Mouse (Mus musculus) myocyte (in vitro differentiated cells): Measurements from ENCODE around the gene Auts2.

ENCODE experiments used
- CEBPB ChIP-seq: IDR thresholded peaks from 2 replicates; pipeline ENCODE4 v1.6.1; 2011; ENCODE audit warnings: mild to moderate bottlenecking, moderate library complexity; ENCODE audit not compliant: poor library complexity, insufficient read depth, severe bottlenecking
- E2F4 ChIP-seq: IDR thresholded peaks from one replicate; pipeline ENCODE4 v1.6.1; 2011; ENCODE audit warnings: mild to moderate bottlenecking, control low read depth, moderate library complexity; ENCODE audit not compliant: insufficient read depth
- MAX ChIP-seq: IDR thresholded peaks from one replicate; pipeline ENCODE4 v1.6.1; 2011; ENCODE audit warnings: low read depth, mild to moderate bottlenecking, control low read depth
- MYOD1 ChIP-seq, 3 experiments: IDR thresholded peaks; one replicate each; pipeline ENCODE4 v1.6.1; 2011; ENCODE audit warnings: control low read depth in 2 of 3, low read depth in 2 of 3, mild to moderate bottlenecking in 2 of 3, moderate library complexity in 1 of 3; ENCODE audit not compliant: insufficient read length in 2 of 3, control insufficient read depth in 1 of 3
- MYOG ChIP-seq, 3 experiments: IDR thresholded peaks; one replicate each; pipeline ENCODE4 v1.6.1; 2011; ENCODE audit warnings: control low read depth in 2 of 3, low read depth in 2 of 3, mild to moderate bottlenecking in 2 of 3; ENCODE audit not compliant: insufficient read length in 2 of 3, control insufficient read depth in 1 of 3, insufficient read depth in 1 of 3
- POLR2A ChIP-seq: IDR thresholded peaks from one replicate; pipeline ENCODE4 v1.6.1; 2011; ENCODE audit warnings: low read depth, mild to moderate bottlenecking, control low read depth, moderate library complexity; ENCODE audit not compliant: insufficient read length
- POLR2AphosphoS2 ChIP-seq: IDR thresholded peaks from one replicate; pipeline ENCODE4 v1.6.1; 2011; ENCODE audit warnings: low read depth, control low read depth; ENCODE audit not compliant: insufficient read length
- REST ChIP-seq: IDR thresholded peaks from one replicate; pipeline ENCODE4 v1.6.1; 2011; ENCODE audit warnings: mild to moderate bottlenecking, control low read depth, moderate library complexity; ENCODE audit not compliant: insufficient read depth, insufficient read length
- SRF ChIP-seq: IDR thresholded peaks from one replicate; pipeline ENCODE4 v1.6.1; 2011; ENCODE audit warnings: low read depth; ENCODE audit not compliant: control insufficient read depth, insufficient read length
- TCF12 ChIP-seq: IDR thresholded peaks from one replicate; pipeline ENCODE4 v1.6.1; 2011; ENCODE audit warnings: mild to moderate bottlenecking, control low read depth; ENCODE audit not compliant: poor library complexity, insufficient read depth, severe bottlenecking
- USF1 ChIP-seq: IDR thresholded peaks from one replicate; pipeline ENCODE4 v1.6.1; 2011; ENCODE audit warnings: low read depth, mild to moderate bottlenecking, control low read depth, moderate library complexity

GRCm38 (mm10) chr5:132216143-132216542 lies 327.0 kb downstream of the Auts2 start:
- TF ChIP-seq MYOG (IDR thresholded peaks at IDR 0.05; ENCODE audit: control insufficient read depth in 1 of 3, insufficient read depth in 1 of 3, insufficient read length in 2 of 3, low read depth in 2 of 3) = no peak
- TF ChIP-seq USF1 = no peak
- no peak for TF ChIP-seq POLR2A
- no peak for TF ChIP-seq MAX
- TF ChIP-seq CEBPB = no peak
- TF ChIP-seq POLR2AphosphoS2 = no peak
- no peak for TF ChIP-seq SRF
- no peak for TF ChIP-seq TCF12
- TF ChIP-seq REST = no peak
- no peak for TF ChIP-seq E2F4
- no peak for TF ChIP-seq MYOD1 (IDR thresholded peaks at IDR 0.05; ENCODE audit: control insufficient read depth in 1 of 3, insufficient read length in 2 of 3, low read depth in 2 of 3)
